Comparison of ENCODE assay signal across 8 mouse cellular contexts in genomic region chr15:82898740-82899675, GRCm38 (mm10).
A peak's percentile ranks its signal among the peaks of the same experiment; 100 is the strongest.
DNase-seq lines count a peak whose midpoint lies in the region; ATAC-seq lines count a peak whose summit lies in the region.

No protein-coding gene starts in this region.

- H3K9me3 ChIP-seq in forebrain, embryonic 15.5 days, result no peaks in the 10 kb centered on the region
- H3K9me3 ChIP-seq in liver, embryonic 15.5 days (replicated peaks), result no peaks in the 10 kb centered on the region

- H3K4me1 ChIP-seq in forebrain, embryonic 15.5 days, result peaks cover 49% of the 10 kb centered on the region
- peaks cover 30% of the 10 kb centered on the region for H3K4me1 ChIP-seq in liver, embryonic 15.5 days (replicated peaks)

- peak; percentile 41 to 47 for DNase-seq in heart, adult 18-20 months
- DNase-seq in heart, adult 11 months, result no peak
- DNase-seq in cerebellum, adult 11-12 months, result peak; percentile 39
- DNase-seq in induced T-regulatory cell, adult 2 months (ENCODE audit: low read depth), result peak; percentile 85
- DNase-seq in natural killer cell, adult 2 months (ENCODE audit: low spot score in 2 of 2), result peak; percentile 35 to 60
- DNase-seq in thymus, postnatal 14 days, result peak; percentile 95

- no peaks in the 10 kb centered on the region for H3K36me3 ChIP-seq in forebrain, embryonic 15.5 days
- H3K36me3 ChIP-seq in liver, embryonic 15.5 days (replicated peaks), result no peaks in the 10 kb centered on the region

- under 1% methylated on average over 75 of the region's 98 CpGs for WGBS in forebrain, embryonic 15.5 days
- WGBS in liver, embryonic 15.5 days (ENCODE audit: insufficient replicate concordance), result under 1% methylated on average over 97 of the region's 98 CpGs

- H3K4me2 ChIP-seq in forebrain, embryonic 15.5 days (replicated peaks), result peak overlapping the region; percentile 76
- H3K4me2 ChIP-seq in liver, embryonic 15.5 days, result peak overlapping the region; percentile 84

- peak; percentile 69 for ATAC-seq in forebrain, embryonic 15.5 days (replicated peaks)
- ATAC-seq in liver, embryonic 15.5 days (ENCODE audit: insufficient read depth), result peak; percentile 77

- peak overlapping the region; percentile 95 for H3K9ac ChIP-seq in forebrain, embryonic 15.5 days (replicated peaks)
- peak overlapping the region; percentile 97 for H3K9ac ChIP-seq in liver, embryonic 15.5 days

- H3K4me3 ChIP-seq in forebrain, embryonic 15.5 days, result peak overlapping the region; percentile 98
- H3K4me3 ChIP-seq in liver, embryonic 15.5 days (replicated peaks), result peak overlapping the region; percentile 96

- H3K27me3 ChIP-seq in forebrain, embryonic 15.5 days, result no peaks in the 10 kb centered on the region
- H3K27me3 ChIP-seq in liver, embryonic 15.5 days, result no peaks in the 10 kb centered on the region

- H3K27ac ChIP-seq in forebrain, embryonic 15.5 days (replicated peaks), result peak overlapping the region; percentile 96
- peak overlapping the region; percentile 92 for H3K27ac ChIP-seq in liver, embryonic 15.5 days (replicated peaks)
